16 mouse cellular contexts compared by ENCODE assay signal in genomic region chr3:105971831-105972446, GRCm38 (mm10). TPM values are rescaled to one million over a fixed set of nuclear protein-coding genes. Genes with fewer than 3 reads are reported as not detected.
"Had no signal": no experiment of that assay in that cellular context is flagged by ENCODE, and none has a peak within 500 bp of the region (broad histone marks: within the 10 kb centered on the region; RNA-seq: fewer than 3 reads in every experiment).

No protein-coding gene starts in this region.

- H3K4me3 ChIP-seq: left cerebral cortex, adult 2 months; limb, embryonic 10.5 days; liver, embryonic 15.5 days; megakaryocyte, embryonic 14.5 days had no signal

- H3K9ac ChIP-seq: liver, embryonic 15.5 days had no signal

- H3K4me2 ChIP-seq: liver, embryonic 11.5 days; liver, embryonic 15.5 days; midbrain, embryonic 11.5 days had no signal

- H3K9me3 ChIP-seq: limb, embryonic 10.5 days; liver, embryonic 15.5 days; megakaryocyte, embryonic 14.5 days had no signal

- H3K27me3 ChIP-seq: liver, embryonic 15.5 days; megakaryocyte, embryonic 14.5 days had no signal

- H3K4me1 ChIP-seq: limb, embryonic 10.5 days; liver, embryonic 15.5 days had no signal

- H3K27ac ChIP-seq: kidney, postnatal 0 days; left cerebral cortex, adult 2 months; limb, embryonic 10.5 days; liver, embryonic 15.5 days; macrophage; stomach, postnatal 0 days had no signal

- DNase-seq: kidney, adult 2 months; lung, adult 2 months; lung, postnatal 10 days; thymus, postnatal 4 days had no signal

RNA-seq across cellular contexts. Expression of gene Pifo, which starts 42.5 kb away (rescaled TPM):
- total RNA-seq: neutrophil, adult 5-6 weeks had no signal
- polyA plus RNA-seq: kidney, adult 2 months; large intestine, adult 2 months; limb, embryonic 10.5 days; liver, embryonic 11.5 days; liver, embryonic 15.5 days; macrophage; neural tube, embryonic 11.5 days; stomach, postnatal 0 days had no signal
